Mouse (Mus musculus) cerebellum, adult 11-12 months (tissue): ENCODE results near the gene Sh3pxd2a.

Experiments used
- DNase-seq: peaks from one replicate; pipeline ENCODE4 v3.0.0; 2022

Sh3pxd2a gene

GRCm38 (mm10) chr19:47366576-47366975 lies 97.6 kb downstream of the Sh3pxd2a start:
- peak; percentile 90 for DNase-seq

GRCm38 (mm10) chr19:47363086-47363668 lies 101.0 kb downstream of the Sh3pxd2a start:
- peak; percentile 2 for DNase-seq

- no peak for DNase-seq
Observed at GRCm38 (mm10) chr19:47360921-47361320, 103.3 kb downstream of the Sh3pxd2a start.

- peak; percentile 4 for DNase-seq
Observed at GRCm38 (mm10) chr19:47360017-47360416, 104.2 kb downstream of the Sh3pxd2a start.

GRCm38 (mm10) chr19:47359166-47359931 lies 104.9 kb downstream of the Sh3pxd2a start:
- DNase-seq, result no peak

- no peak for DNase-seq
Observed at GRCm38 (mm10) chr19:47357297-47357696, 106.9 kb downstream of the Sh3pxd2a start.

GRCm38 (mm10) chr19:47356188-47356857 lies 107.9 kb downstream of the Sh3pxd2a start:
- peak; percentile 59 for DNase-seq

GRCm38 (mm10) chr19:47354456-47354855 lies 109.7 kb downstream of the Sh3pxd2a start:
- DNase-seq, result no peak

GRCm38 (mm10) chr19:47349043-47349442 lies 115.2 kb downstream of the Sh3pxd2a start:
- DNase-seq, result no peak

GRCm38 (mm10) chr19:47348395-47349016 lies 115.7 kb downstream of the Sh3pxd2a start:
- peak; percentile 31 for DNase-seq

GRCm38 (mm10) chr19:47347021-47347643 lies 117.1 kb downstream of the Sh3pxd2a start:
- no peak for DNase-seq

GRCm38 (mm10) chr19:47346606-47347005 lies 117.6 kb downstream of the Sh3pxd2a start:
- DNase-seq, result no peak

- DNase-seq, result no peak
Observed at GRCm38 (mm10) chr19:47345851-47346568, 118.2 kb downstream of the Sh3pxd2a start.

- no peak for DNase-seq
Observed at GRCm38 (mm10) chr19:47343422-47343821, 120.8 kb downstream of the Sh3pxd2a start.

- peak; percentile 73 for DNase-seq
Observed at GRCm38 (mm10) chr19:47339165-47339564, 125.0 kb downstream of the Sh3pxd2a start.

GRCm38 (mm10) chr19:47338396-47339164 lies 125.6 kb downstream of the Sh3pxd2a start:
- DNase-seq, result no peak

GRCm38 (mm10) chr19:47337743-47338142 lies 126.5 kb downstream of the Sh3pxd2a start:
- peak; percentile 84 for DNase-seq

- no peak for DNase-seq
Observed at GRCm38 (mm10) chr19:47337191-47337590, 127.0 kb downstream of the Sh3pxd2a start.

GRCm38 (mm10) chr19:47335262-47335661 lies 128.9 kb downstream of the Sh3pxd2a start:
- DNase-seq, result no peak

- DNase-seq, result no peak
Observed at GRCm38 (mm10) chr19:47334713-47335112, 129.5 kb downstream of the Sh3pxd2a start.

GRCm38 (mm10) chr19:47330743-47331227 lies 133.4 kb downstream of the Sh3pxd2a start:
- no peak for DNase-seq
